Mouse (Mus musculus) intestine, postnatal 0 days (tissue): ENCODE measurements around the gene Nedd8. TPM values are rescaled to one million over a fixed set of nuclear protein-coding genes. Genes with fewer than 3 reads are reported as not detected.

Experiments
- ATAC-seq: fragments of 200-750 bp; cut with Nextera tagmentation; 2 replicates; pipeline ENCODE4 v1.8.0; 2017; ENCODE audit warnings: mild to moderate bottlenecking, moderate TSS enrichment, moderate library complexity
- H3K27ac ChIP-seq: fragments of 300-500 bp; sonication (generic); 2 replicates; pipeline ENCODE4 v1.5.1; 2014; ENCODE audit warnings: mild to moderate bottlenecking, low read depth, low read length, moderate library complexity
- H3K27me3 ChIP-seq: fragments of 300-500 bp; sonication (generic); replicated peaks from 2 replicates; pipeline ENCODE4 v1.6.1; 2014; ENCODE audit warnings: low read length, mixed read lengths; ENCODE audit not compliant: control insufficient read depth, insufficient read depth
- H3K36me3 ChIP-seq: fragments of 300-500 bp; sonication (generic); 2 replicates; pipeline ENCODE4 v1.6.1; 2014; ENCODE audit warnings: mild to moderate bottlenecking, moderate library complexity; ENCODE audit not compliant: control insufficient read depth, insufficient read depth
- H3K4me1 ChIP-seq: fragments of 300-500 bp; sonication (generic); replicated peaks from 2 replicates; pipeline ENCODE4 v1.6.1; 2014; ENCODE audit warnings: antibody characterized with exemption, low read length, mixed read lengths; ENCODE audit not compliant: control insufficient read depth, insufficient read depth
- H3K4me2 ChIP-seq: fragments of 300-500 bp; sonication (generic); replicated peaks from 2 replicates; pipeline ENCODE4 v1.6.1; 2014; ENCODE audit warnings: low read depth, mild to moderate bottlenecking, moderate library complexity
- H3K4me3 ChIP-seq: fragments of 300-500 bp; sonication (generic); 2 replicates; pipeline ENCODE4 v1.5.1; 2014; ENCODE audit warnings: low read depth, low read length
- H3K9ac ChIP-seq: fragments of 300-500 bp; sonication (generic); 2 replicates; pipeline ENCODE4 v1.6.1; 2014; ENCODE audit warnings: mild to moderate bottlenecking, low read depth, low read length
- H3K9me3 ChIP-seq: fragments of 300-500 bp; sonication (generic); 2 replicates; pipeline ENCODE4 v1.6.1; 2016; ENCODE audit warnings: mixed run types; ENCODE audit not compliant: control insufficient read depth
- CTCF ChIP-seq: sonication (generic); IDR thresholded peaks from 2 replicates; pipeline ENCODE4 v1.5.1; 2016; ENCODE audit warnings: low read depth, mild to moderate bottlenecking, control low read depth, antibody characterized with exemption, moderate library complexity
- WGBS: fragments of 180-500 bp; shearing (Covaris S2); extraction: QIAGEN DNeasy Blood & Tissue Kit; methylation state at CpG from one replicate; pipeline ENCODE4 v1.1.7; 2014; 5-methylcytosine and 5-hydroxymethylcytosine counted together
- polyA plus RNA-seq: library from polyadenylated mRNA; unstranded; fragments of >200 nt; fragmentation: Nextera tagmentation; extraction: Ambion mirVana; gene quantifications from 2 replicates; pipeline ENCODE4 v1.2.1, GENCODE M21; 2015

Gene Nedd8
- polyA plus RNA-seq: 385 and 387 TPM in 2 replicates

GRCm38 (mm10) chr14:55671833-55672740, at the start of gene Nedd8, which contains the start of gene Gmpr2:
Gene Nedd8 (minus strand): TSS chr14:55672124.
Gene Gmpr2 (plus strand): TSS chr14:55671941.
- Histone ChIP-seq H3K27me3 (no peaks in the 10 kb centered on the region), H3K4me3 (peak within 1 kb of the TSS; percentile 64), H3K27ac (peak within 1 kb of the TSS; percentile 57; the same call in 1 of the 2 replicates), H3K4me1 (no peaks in the 10 kb centered on the region), H3K9me3 (no peaks in the 10 kb centered on the region), H3K4me2 (peak within 1 kb of the TSS; percentile 84), H3K36me3 (peaks cover 23% of the 10 kb centered on the region; the same call in 1 of the 2 replicates), H3K9ac (peak within 1 kb of the TSS; percentile 63)
- peak; percentile 29; the same call in 1 of the 2 replicates for TF ChIP-seq CTCF
- ATAC-seq: peak; percentile 97
- 1% methylated on average over 38 of the region's 38 CpGs for WGBS

- no peak for TF ChIP-seq CTCF
- no peak overlapping the region for H3K27ac ChIP-seq
- WGBS: 71% methylated on average over 6 of the region's 6 CpGs
These were observed 49.2 kb upstream of the Nedd8 start for GRCm38 (mm10) chr14:55721076-55721475.

GRCm38 (mm10) chr14:55720666-55721065, 48.7 kb upstream of the Nedd8 start:
- no peak overlapping the region for H3K4me2 ChIP-seq
- H3K9me3 ChIP-seq: no peaks in the 10 kb centered on the region
- WGBS: 90% methylated on average over 12 of the region's 12 CpGs
- TF ChIP-seq CTCF: no peak
- H3K27ac ChIP-seq: no peak overlapping the region
- ATAC-seq: no peak
- H3K4me3 ChIP-seq: no peak overlapping the region
- H3K4me1 ChIP-seq: no peaks in the 10 kb centered on the region
- H3K27me3 ChIP-seq: no peaks in the 10 kb centered on the region
- peaks cover 38% of the 10 kb centered on the region for H3K36me3 ChIP-seq
- no peak overlapping the region for H3K9ac ChIP-seq

More at GRCm38 (mm10) chr14:55721076-55721475, 49.2 kb upstream of the Nedd8 start:
- Histone ChIP-seq H3K4me1 (no peaks in the 10 kb centered on the region), H3K4me3 (peak overlapping the region; percentile 78), H3K9ac (peak overlapping the region; percentile 66; the same call in 1 of the 2 replicates), H3K4me2 (peak overlapping the region; percentile 86), H3K36me3 (peaks cover 37% of the 10 kb centered on the region), H3K9me3 (no peaks in the 10 kb centered on the region), H3K27me3 (no peaks in the 10 kb centered on the region)
- ATAC-seq: no peak

- no peaks in the 10 kb centered on the region for H3K4me1 ChIP-seq
- no peaks in the 10 kb centered on the region for H3K27me3 ChIP-seq
- 87% methylated on average over 6 of the region's 6 CpGs for WGBS
- no peak overlapping the region for H3K9ac ChIP-seq
- no peak overlapping the region for H3K4me2 ChIP-seq
- H3K36me3 ChIP-seq: peaks cover 38% of the 10 kb centered on the region
- no peaks in the 10 kb centered on the region for H3K9me3 ChIP-seq
- TF ChIP-seq CTCF: no peak
- no peak for ATAC-seq
- H3K27ac ChIP-seq: no peak overlapping the region
- H3K4me3 ChIP-seq: no peak overlapping the region
These were observed 47.8 kb upstream of the Nedd8 start for GRCm38 (mm10) chr14:55719737-55720136.

GRCm38 (mm10) chr14:55716884-55717283, 45.0 kb upstream of the Nedd8 start:
- WGBS: 70% methylated on average over 8 of the region's 8 CpGs
- no peak for ATAC-seq

GRCm38 (mm10) chr14:55716271-55716670, 44.3 kb upstream of the Nedd8 start:
- H3K4me2 ChIP-seq: no peak overlapping the region
- no peaks in the 10 kb centered on the region for H3K27me3 ChIP-seq
- ATAC-seq: no peak
- H3K9me3 ChIP-seq: no peaks in the 10 kb centered on the region
- H3K9ac ChIP-seq: no peak overlapping the region
- H3K4me1 ChIP-seq: no peaks in the 10 kb centered on the region; the same call in 1 of the 2 replicates
- TF ChIP-seq CTCF: no peak
- WGBS: 92% methylated on average over 6 of the region's 6 CpGs
- no peak overlapping the region for H3K4me3 ChIP-seq
- H3K36me3 ChIP-seq: peaks cover 38% of the 10 kb centered on the region
- no peak overlapping the region for H3K27ac ChIP-seq

More at GRCm38 (mm10) chr14:55716884-55717283, 45.0 kb upstream of the Nedd8 start:
- H3K36me3 ChIP-seq: peaks cover 38% of the 10 kb centered on the region
- TF ChIP-seq CTCF: no peak
- no peak overlapping the region for H3K4me2 ChIP-seq
- no peaks in the 10 kb centered on the region; the same call in 1 of the 2 replicates for H3K4me1 ChIP-seq
- no peaks in the 10 kb centered on the region for H3K9me3 ChIP-seq
- H3K27ac ChIP-seq: no peak overlapping the region
- no peaks in the 10 kb centered on the region for H3K27me3 ChIP-seq
- no peak overlapping the region for H3K9ac ChIP-seq
- H3K4me3 ChIP-seq: no peak overlapping the region
